Mouse (Mus musculus) forebrain, embryonic 15.5 days (tissue): ENCODE results near the gene Krt1. TPM values are rescaled to one million over a fixed set of nuclear protein-coding genes. Genes with fewer than 3 reads are reported as not detected.

Source experiments
- ATAC-seq: fragments of 200-750 bp; cut with Nextera tagmentation; replicated peaks from 2 replicates; pipeline ENCODE4 v1.8.0; 2017; ENCODE audit warnings: mild to moderate bottlenecking, moderate TSS enrichment, moderate library complexity
- H3K27ac ChIP-seq: fragments of 300-500 bp; sonication (generic); replicated peaks from 2 replicates; pipeline ENCODE4 v1.5.1; 2015; ENCODE audit warnings: mild to moderate bottlenecking, inconsistent platforms
- H3K27me3 ChIP-seq: fragments of 300-500 bp; sonication (generic); 2 replicates; pipeline ENCODE4 v1.6.1; 2015; ENCODE audit warnings: inconsistent platforms
- H3K36me3 ChIP-seq: fragments of 300-500 bp; sonication (generic); 2 replicates; pipeline ENCODE4 v1.6.1; 2015; ENCODE audit warnings: mild to moderate bottlenecking, inconsistent platforms
- H3K4me1 ChIP-seq: fragments of 300-500 bp; sonication (generic); 2 replicates; pipeline ENCODE4 v1.6.1; 2015; ENCODE audit warnings: inconsistent platforms
- H3K4me2 ChIP-seq: fragments of 300-500 bp; sonication (generic); replicated peaks from 2 replicates; pipeline ENCODE4 v1.6.1; 2015; ENCODE audit warnings: mild to moderate bottlenecking, inconsistent platforms
- H3K4me3 ChIP-seq: fragments of 300-500 bp; sonication (generic); 2 replicates; pipeline ENCODE4 v1.5.1; 2015; ENCODE audit warnings: mild to moderate bottlenecking, inconsistent platforms
- H3K9ac ChIP-seq: fragments of 300-500 bp; sonication (generic); replicated peaks from 2 replicates; pipeline ENCODE4 v1.6.1; 2015; ENCODE audit warnings: mild to moderate bottlenecking, inconsistent platforms
- H3K9me3 ChIP-seq: fragments of 300-500 bp; sonication (generic); 2 replicates; pipeline ENCODE4 v1.6.1; 2016; ENCODE audit warnings: inconsistent platforms
- WGBS: fragments of 180-500 bp; shearing (Covaris S2); methylation state at CpG from one replicate; pipeline ENCODE4 v1.1.7; 2015; ENCODE audit warnings: mixed read lengths; 5-methylcytosine and 5-hydroxymethylcytosine counted together
- microRNA-seq: library from miRNA; unstranded; fragments of <30 nt; microRNA quantifications from one replicate; pipeline ENCODE4, GENCODE M21; 2016
- polyA plus RNA-seq: library from polyadenylated mRNA; unstranded; fragments of >200 nt; fragmentation: Nextera tagmentation; extraction: Ambion mirVana; gene quantifications from 2 replicates; pipeline ENCODE4 v1.2.1, GENCODE M21; 2015

Gene Krt1
- polyA plus RNA-seq, 1 experiment from 2014 or later = 8.6 TPM

- WGBS = 53% methylated on average over 6 of the region's 6 CpGs
- peak; percentile 55; the same call in 1 of the 2 replicates for ATAC-seq
- Histone ChIP-seq H3K27ac (peak within 1 kb of the TSS; percentile 45), H3K9ac (no peak within 1 kb of the TSS), H3K27me3 (no peaks in the 10 kb centered on the region), H3K4me2 (no peak within 1 kb of the TSS), H3K36me3 (no peaks in the 10 kb centered on the region), H3K4me1 (peaks cover 17% of the 10 kb centered on the region), H3K4me3 (no peak within 1 kb of the TSS), H3K9me3 (no peaks in the 10 kb centered on the region)
Observed at GRCm38 (mm10) chr15:101802296-101802835, 48.2 kb downstream of the Krt1 start, which contains the start of gene Krt73. Gene Krt73 (minus strand): TSS chr15:101802346.

Small RNA genes within 50 kb of the gene (microRNA-seq; reads per million reads assigned to microRNA genes)
- gene Gm44356 = not detected

Other genes starting within 250 kb of the Krt1 start
- not detected in 2 replicates for gene Gm5414, start 222.6 kb downstream of the Krt1 start, polyA plus RNA-seq
- not detected in 2 replicates for gene Gm5478, start 203.4 kb downstream of the Krt1 start, polyA plus RNA-seq
- not detected in 2 replicates for gene Krt6b, start 170.5 kb downstream of the Krt1 start, polyA plus RNA-seq
- gene Krt6a, start 156.5 kb downstream of the Krt1 start, polyA plus RNA-seq = not detected in 2 replicates
- gene Krt5, start 137.9 kb downstream of the Krt1 start, polyA plus RNA-seq = 0.13 and 0.15 TPM in 2 replicates
- not detected in 2 replicates for gene Krt71, start 107.7 kb downstream of the Krt1 start, polyA plus RNA-seq
- gene Krt72, start 64.3 kb downstream of the Krt1 start, polyA plus RNA-seq = not detected in 2 replicates
- 0.43 and 1.1 TPM in 2 replicates for gene Krt73, start 48.4 kb downstream of the Krt1 start, polyA plus RNA-seq
- gene Krt2, start 32.6 kb downstream of the Krt1 start, polyA plus RNA-seq = not detected in 2 replicates
- gene Krt77, start 18.9 kb upstream of the Krt1 start, polyA plus RNA-seq = 0.47 and 1.2 TPM in 2 replicates
- not detected in 2 replicates for gene Krt76, start 42.1 kb upstream of the Krt1 start, polyA plus RNA-seq
- 0.08 TPM in 1 of 2 replicates, not detected in the other for gene Krt4, start 73.9 kb upstream of the Krt1 start, polyA plus RNA-seq
- gene Krt79, start 89.5 kb upstream of the Krt1 start, polyA plus RNA-seq = 0.10 and 0.23 TPM in 2 replicates
- not detected in 2 replicates for gene Krt78, start 103.5 kb upstream of the Krt1 start, polyA plus RNA-seq
- gene Krt8, start 153.7 kb upstream of the Krt1 start, polyA plus RNA-seq = 1.9 and 3.9 TPM in 2 replicates
- gene Krt18, start 177.4 kb upstream of the Krt1 start, polyA plus RNA-seq = 3.5 and 7.6 TPM in 2 replicates
- gene Eif4b, start 223.0 kb upstream of the Krt1 start, polyA plus RNA-seq = 98.9 and 99.5 TPM in 2 replicates
- 4.9 and 6.9 TPM in 2 replicates for gene Tns2, start 249.6 kb upstream of the Krt1 start, polyA plus RNA-seq